Mouse (Mus musculus) skeletal muscle tissue, adult 2 months (tissue): ENCODE results near the gene Gm6588.
"Not testable (repeated sequence)": the region's sequence is repeated elsewhere in the genome, so short reads cannot be mapped to it uniquely, and the experiment has no call there.

ENCODE experiments used
- DNase-seq: peaks from one replicate; pipeline ENCODE4 v3.0.0-alpha.2; 2012; ENCODE audit warnings: low read depth, low spot score

Gm6588 gene

GRCm38 (mm10) chr5:112448747-112449440 lies at the start of gene Gm6588:
Gene Gm6588 (plus strand): TSS chr5:112449426.
- no peak for DNase-seq

- DNase-seq: no peak
These were observed 46.8 kb upstream of the Gm6588 start for GRCm38 (mm10) chr5:112402437-112402836.

- no peak for DNase-seq
These were observed 43.2 kb upstream of the Gm6588 start for GRCm38 (mm10) chr5:112406017-112406416.

GRCm38 (mm10) chr5:112409274-112409673 lies 40.0 kb upstream of the Gm6588 start:
- no peak for DNase-seq

- no peak for DNase-seq
These were observed 38.2 kb upstream of the Gm6588 start for GRCm38 (mm10) chr5:112411072-112411471.

GRCm38 (mm10) chr5:112411514-112412335 lies 37.5 kb upstream of the Gm6588 start:
- DNase-seq: no peak

- DNase-seq: not testable (repeated sequence)
These were observed 36.4 kb upstream of the Gm6588 start for GRCm38 (mm10) chr5:112412781-112413180.

- no peak for DNase-seq
These were observed 32.6 kb upstream of the Gm6588 start for GRCm38 (mm10) chr5:112416673-112417072.

- DNase-seq: no peak
These were observed 31.2 kb upstream of the Gm6588 start for GRCm38 (mm10) chr5:112418023-112418422.

GRCm38 (mm10) chr5:112419535-112419934 lies 29.7 kb upstream of the Gm6588 start:
- no peak for DNase-seq

GRCm38 (mm10) chr5:112426635-112427034 lies 22.6 kb upstream of the Gm6588 start:
- no peak for DNase-seq

- no peak for DNase-seq
These were observed 21.9 kb upstream of the Gm6588 start for GRCm38 (mm10) chr5:112427283-112427682.

- DNase-seq: no peak
These were observed 20.3 kb upstream of the Gm6588 start for GRCm38 (mm10) chr5:112428944-112429343.

GRCm38 (mm10) chr5:112431120-112431775 lies 18.0 kb upstream of the Gm6588 start:
- no peak for DNase-seq

GRCm38 (mm10) chr5:112432033-112432432 lies 17.2 kb upstream of the Gm6588 start:
- DNase-seq: no peak

- DNase-seq: peak; percentile 36
These were observed 16.2 kb upstream of the Gm6588 start for GRCm38 (mm10) chr5:112433004-112433403.

GRCm38 (mm10) chr5:112438535-112438934 lies 10.7 kb upstream of the Gm6588 start:
- no peak for DNase-seq

GRCm38 (mm10) chr5:112453088-112453487 lies 3.9 kb downstream of the Gm6588 start:
- DNase-seq: no peak

- no peak for DNase-seq
These were observed 5.8 kb downstream of the Gm6588 start for GRCm38 (mm10) chr5:112454966-112455555.

GRCm38 (mm10) chr5:112459903-112460302 lies 10.7 kb downstream of the Gm6588 start:
- DNase-seq: no peak

- no peak for DNase-seq
These were observed 17.1 kb downstream of the Gm6588 start for GRCm38 (mm10) chr5:112466331-112466730.

- DNase-seq: no peak
These were observed 19.9 kb downstream of the Gm6588 start for GRCm38 (mm10) chr5:112468986-112469581.
